Mouse (Mus musculus) liver, embryonic 13.5 days (tissue): Measurements from ENCODE around the gene Espl1. TPM values are rescaled to one million over a fixed set of nuclear protein-coding genes. Genes with fewer than 3 reads are reported as not detected.

Source experiments
- ATAC-seq: fragments of 200-750 bp; cut with Nextera tagmentation; 2 replicates; pipeline ENCODE4 v1.8.0; 2017; ENCODE audit warnings: low read depth, mild to moderate bottlenecking, moderate number of reproducible peaks, moderate library complexity
- DNase-seq: peaks from one replicate; pipeline ENCODE4 v3.0.0; 2022
- H3K27ac ChIP-seq: fragments of 300-500 bp; sonication (generic); 2 replicates; pipeline ENCODE4 v1.5.1; 2015; ENCODE audit warnings: moderate library complexity, mild to moderate bottlenecking, inconsistent platforms
- H3K27me3 ChIP-seq: fragments of 300-500 bp; sonication (generic); 2 replicates; pipeline ENCODE4 v1.6.1; 2015; ENCODE audit warnings: mild to moderate bottlenecking, inconsistent platforms
- H3K36me3 ChIP-seq: fragments of 300-500 bp; sonication (generic); 2 replicates; pipeline ENCODE4 v1.6.1; 2015; ENCODE audit warnings: mild to moderate bottlenecking, inconsistent platforms
- H3K4me1 ChIP-seq: fragments of 300-500 bp; sonication (generic); replicated peaks from 2 replicates; pipeline ENCODE4 v1.6.1; 2015; ENCODE audit warnings: inconsistent platforms
- H3K4me2 ChIP-seq: fragments of 300-500 bp; sonication (generic); 2 replicates; pipeline ENCODE4 v1.6.1; 2015; ENCODE audit warnings: inconsistent platforms, mild to moderate bottlenecking, moderate library complexity
- H3K4me3 ChIP-seq: fragments of 300-500 bp; sonication (generic); replicated peaks from 2 replicates; pipeline ENCODE4 v1.5.1; 2015; ENCODE audit warnings: mild to moderate bottlenecking, inconsistent platforms
- H3K9ac ChIP-seq: fragments of 300-500 bp; sonication (generic); 2 replicates; pipeline ENCODE4 v1.6.1; 2015; ENCODE audit warnings: mild to moderate bottlenecking, inconsistent platforms
- H3K9me3 ChIP-seq: fragments of 300-500 bp; sonication (generic); replicated peaks from 2 replicates; pipeline ENCODE4 v1.6.1; 2016; ENCODE audit warnings: inconsistent platforms
- WGBS: fragments of 180-500 bp; shearing (Covaris S2); methylation state at CpG from one replicate; pipeline ENCODE4 v1.1.7; 2015; ENCODE audit not compliant: insufficient replicate concordance; 5-methylcytosine and 5-hydroxymethylcytosine counted together
- polyA plus RNA-seq: library from polyadenylated mRNA; unstranded; fragments of >200 nt; fragmentation: Nextera tagmentation; extraction: Ambion mirVana; gene quantifications from 2 replicates; pipeline ENCODE4 v1.2.1, GENCODE M21; 2015

Gene Espl1
- polyA plus RNA-seq, 1 experiment from 2014 or later: 23.3 TPM

DNA sequence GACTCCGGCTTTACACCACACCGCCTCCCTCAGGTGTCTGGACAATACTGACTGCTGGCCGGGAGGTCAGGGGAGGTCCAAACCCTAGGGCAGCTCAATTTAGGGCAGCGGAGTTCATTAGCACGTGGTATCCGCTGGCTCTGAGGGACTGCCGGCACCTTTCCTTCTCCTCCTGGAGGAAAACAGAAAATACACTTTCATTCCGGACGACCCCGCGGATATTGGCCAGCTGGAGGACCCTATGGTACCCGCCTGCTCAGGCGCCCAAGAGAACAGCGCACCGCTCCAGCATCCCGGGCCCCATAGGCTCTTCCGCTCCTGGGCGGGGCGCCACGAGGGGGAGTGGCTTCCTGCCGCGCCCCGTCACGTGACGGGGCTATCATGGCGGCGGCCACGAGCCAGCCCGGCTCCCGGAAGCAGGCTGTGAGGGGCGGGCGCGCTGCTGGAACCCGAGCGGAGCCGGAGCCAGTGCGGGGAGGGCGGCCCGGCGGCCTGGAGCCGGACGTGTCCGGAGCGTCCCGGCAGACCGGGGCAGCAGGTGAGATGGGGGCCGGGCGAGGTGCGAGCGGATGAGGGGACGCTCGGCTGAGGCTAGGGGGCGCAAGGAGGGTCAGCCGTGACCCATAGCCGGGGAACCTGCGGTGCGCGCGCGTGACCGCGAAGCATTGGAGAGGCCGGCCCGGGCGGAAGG, 16.8 kb upstream of the Espl1 start, which contains the start of gene Mfsd5:
Gene Mfsd5 (plus strand): TSS at position 363 of the 691 bp plus-strand sequence.
- WGBS: under 1% methylated on average over 65 of the region's 65 CpGs
- Histone ChIP-seq H3K4me1 (peaks cover 53% of the 10 kb centered on the region), H3K27ac (peak within 1 kb of the TSS; percentile 78), H3K4me3 (peak within 1 kb of the TSS; percentile 85), H3K9ac (peak within 1 kb of the TSS; percentile 81), H3K36me3 (peaks cover 14% of the 10 kb centered on the region), H3K9me3 (no peaks in the 10 kb centered on the region), H3K4me2 (peak within 1 kb of the TSS; percentile 93), H3K27me3 (0 out of 2 replicates have a peak, but pooled peaks cover under 1% of the 10 kb centered on the region)
- ATAC-seq: peak; percentile 91
- DNase-seq: peak; percentile 76

DNA sequence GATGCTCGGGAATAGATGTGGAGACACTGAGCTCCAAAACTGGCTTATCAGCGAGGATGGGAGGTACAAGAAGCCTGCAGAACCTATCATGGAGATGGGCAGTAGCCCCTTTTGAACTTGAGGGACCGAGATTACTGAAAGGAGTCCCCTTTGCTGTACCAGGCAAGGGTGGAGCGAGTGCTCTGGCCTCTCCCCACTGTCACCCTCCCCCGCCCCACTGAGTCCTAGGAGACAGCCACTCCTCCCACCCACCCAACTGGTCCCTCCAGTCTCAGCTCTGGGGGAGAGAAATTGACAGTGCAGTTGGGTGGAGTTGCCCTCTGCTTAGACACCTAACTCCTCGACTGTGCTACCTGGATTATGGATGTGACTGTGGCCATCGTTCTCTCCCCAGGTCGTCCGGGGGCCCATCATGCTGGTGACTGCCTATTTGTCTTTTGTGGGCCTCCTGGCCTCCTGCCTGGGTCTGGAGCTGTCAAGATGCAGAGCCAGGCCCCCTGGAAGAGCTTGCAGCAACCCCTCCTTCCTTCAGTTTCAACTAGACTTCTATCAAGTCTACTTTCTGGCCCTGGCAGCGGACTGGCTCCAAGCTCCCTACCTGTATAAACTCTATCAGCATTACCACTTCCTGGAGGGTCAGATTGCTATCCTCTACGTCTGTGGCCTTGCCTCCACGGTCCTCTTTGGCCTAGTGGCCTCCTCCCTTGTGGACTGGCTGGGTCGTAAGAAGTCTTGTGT, 16.1 kb upstream of the Espl1 start:
- Histone ChIP-seq H3K4me3 (peak overlapping the region; percentile 85), H3K27ac (peak overlapping the region; percentile 78), H3K9me3 (no peaks in the 10 kb centered on the region), H3K27me3 (no peaks in the 10 kb centered on the region), H3K4me1 (peaks cover 59% of the 10 kb centered on the region), H3K9ac (peak overlapping the region; percentile 81), H3K4me2 (peak overlapping the region; percentile 93), H3K36me3 (peaks cover 14% of the 10 kb centered on the region)
- WGBS: 17% methylated on average over 13 of the region's 13 CpGs
- ATAC-seq: peak; percentile 32
- no peak for DNase-seq

DNA sequence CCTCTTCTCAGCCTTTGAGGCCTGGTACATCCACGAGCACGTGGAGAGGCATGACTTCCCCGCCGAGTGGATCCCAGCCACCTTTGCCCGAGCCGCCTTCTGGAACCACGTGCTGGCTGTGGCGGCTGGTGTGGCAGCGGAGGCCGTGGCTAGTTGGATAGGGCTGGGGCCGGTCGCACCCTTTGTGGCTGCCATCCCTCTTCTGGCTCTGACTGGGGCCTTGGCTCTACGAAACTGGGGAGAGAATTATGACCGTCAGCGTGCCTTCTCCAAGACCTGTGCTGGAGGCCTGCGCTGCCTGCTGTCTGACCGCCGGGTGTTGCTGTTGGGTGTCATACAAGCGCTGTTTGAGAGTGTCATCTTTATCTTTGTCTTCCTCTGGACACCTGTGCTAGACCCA, 15.4 kb upstream of the Espl1 start:
- peaks cover 14% of the 10 kb centered on the region for H3K36me3 ChIP-seq
- H3K9me3 ChIP-seq: no peaks in the 10 kb centered on the region
- H3K4me2 ChIP-seq: peak overlapping the region; percentile 93
- H3K27ac ChIP-seq: no peak overlapping the region; the same call in 1 of the 2 replicates
- H3K9ac ChIP-seq: peak overlapping the region; percentile 81
- DNase-seq (no peak), ATAC-seq (no peak)
- 87% methylated on average over 19 of the region's 19 CpGs for WGBS
- no peaks in the 10 kb centered on the region for H3K27me3 ChIP-seq
- H3K4me1 ChIP-seq: peaks cover 59% of the 10 kb centered on the region
- peak overlapping the region; percentile 85 for H3K4me3 ChIP-seq

DNA sequence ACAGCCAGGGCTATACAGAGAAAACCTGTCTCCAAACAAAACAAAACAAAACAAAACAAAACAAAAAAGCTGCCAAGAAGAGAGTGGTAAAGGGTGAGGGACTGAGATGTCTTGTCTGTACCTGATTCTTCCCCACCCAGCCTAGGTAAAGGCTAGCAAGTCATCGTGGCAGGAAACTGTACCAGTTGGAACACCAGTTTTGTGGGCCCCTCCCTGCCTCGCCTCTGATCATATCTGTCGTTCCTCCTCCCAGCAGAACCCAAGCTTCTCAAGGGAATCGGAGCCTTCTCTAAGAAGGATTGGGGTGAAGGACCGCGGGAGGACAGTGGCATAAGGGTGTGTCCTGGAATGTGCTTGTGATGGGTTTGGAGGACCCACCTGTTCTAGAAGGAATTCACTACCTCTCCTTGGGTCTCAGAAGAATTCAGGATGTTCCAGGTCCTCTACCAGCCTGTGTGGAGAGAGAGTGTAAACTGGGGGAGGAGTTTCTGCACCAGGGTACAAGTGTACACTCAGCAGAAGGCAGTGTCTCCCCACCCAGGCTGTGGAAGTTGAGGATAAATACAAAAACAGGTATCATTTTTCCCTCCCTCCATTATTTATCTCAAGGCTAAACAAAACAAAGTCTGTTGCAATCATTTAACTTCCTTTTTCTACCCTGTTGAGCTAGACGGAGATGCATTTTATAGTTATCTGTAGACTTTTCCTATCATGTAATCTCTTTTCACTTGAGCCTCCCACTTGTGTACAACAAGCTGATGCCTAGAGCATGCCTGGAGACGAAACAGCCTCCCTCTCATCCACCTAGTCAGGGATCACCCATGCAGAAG, 13.4 kb upstream of the Espl1 start:
- H3K4me2 ChIP-seq: peak overlapping the region; percentile 45
- H3K27me3 ChIP-seq: no peaks in the 10 kb centered on the region
- peaks cover 59% of the 10 kb centered on the region for H3K4me1 ChIP-seq
- peak; percentile 27 for DNase-seq
- H3K9ac ChIP-seq: 0 out of 2 replicates have a peak overlapping the region, but pooled peaks have one; percentile 0
- 31% methylated on average over 8 of the region's 8 CpGs for WGBS
- peak overlapping the region; percentile 47 for H3K27ac ChIP-seq
- peaks cover 14% of the 10 kb centered on the region for H3K36me3 ChIP-seq
- ATAC-seq: 0 out of 2 replicates have a peak, but pooled peaks have one; percentile 11
- no peaks in the 10 kb centered on the region for H3K9me3 ChIP-seq
- no peak overlapping the region for H3K4me3 ChIP-seq

DNA sequence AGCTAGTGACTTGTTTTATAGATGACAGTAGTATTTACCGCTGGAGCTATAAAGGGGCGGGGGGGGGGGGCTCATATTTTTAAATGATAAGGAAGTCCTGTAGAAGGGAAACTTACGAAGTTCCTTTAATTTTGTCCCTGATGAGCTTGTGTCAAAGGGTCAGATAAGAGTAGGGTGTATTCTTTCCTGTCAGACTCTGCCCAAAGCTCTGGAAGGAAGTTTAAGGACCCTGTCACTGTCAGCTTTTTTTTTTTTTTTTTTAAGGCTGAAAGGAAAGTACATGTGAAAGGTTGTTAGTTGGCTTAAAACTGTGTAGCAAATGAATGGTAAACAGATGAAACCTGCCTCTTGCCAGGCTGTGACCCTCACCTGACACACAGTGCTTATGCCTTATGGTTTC, 12.4 kb upstream of the Espl1 start:
- Histone ChIP-seq H3K27ac (no peak overlapping the region; the same call in none of the 2 replicates), H3K27me3 (no peaks in the 10 kb centered on the region), H3K9ac (no peak overlapping the region), H3K9me3 (no peaks in the 10 kb centered on the region), H3K4me2 (no peak overlapping the region), H3K36me3 (peaks cover 14% of the 10 kb centered on the region), H3K4me3 (no peak overlapping the region), H3K4me1 (peaks cover 56% of the 10 kb centered on the region)
- 21% methylated on average over 3 of the region's 3 CpGs for WGBS
- DNase-seq: no peak
- no peak for ATAC-seq

DNA sequence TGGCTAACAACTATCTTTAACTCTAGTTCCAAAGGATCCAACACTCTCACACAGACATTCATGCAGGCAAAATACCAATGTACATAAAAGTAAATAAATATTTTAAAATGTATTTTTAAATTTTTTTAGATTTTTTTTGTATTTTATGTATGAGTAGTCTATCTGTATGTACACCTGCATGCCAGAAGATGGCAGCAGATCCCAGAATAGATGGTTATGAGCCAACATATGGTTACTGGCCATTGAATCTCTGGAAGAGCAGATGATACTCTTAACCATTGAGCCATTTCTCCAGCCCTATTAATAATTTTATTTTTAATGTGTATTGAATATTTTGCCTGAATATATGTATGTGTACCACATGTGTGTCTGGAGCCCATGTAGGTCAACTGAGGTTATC, 8.7 kb upstream of the Espl1 start:
- Histone ChIP-seq H3K36me3 (no peaks in the 10 kb centered on the region), H3K4me2 (no peak overlapping the region), H3K27ac (no peak overlapping the region), H3K9ac (no peak overlapping the region), H3K4me3 (no peak overlapping the region), H3K9me3 (no peaks in the 10 kb centered on the region), H3K4me1 (peaks cover 24% of the 10 kb centered on the region), H3K27me3 (no peaks in the 10 kb centered on the region)
- DNase-seq: peak; percentile 24
- ATAC-seq: no peak

DNA sequence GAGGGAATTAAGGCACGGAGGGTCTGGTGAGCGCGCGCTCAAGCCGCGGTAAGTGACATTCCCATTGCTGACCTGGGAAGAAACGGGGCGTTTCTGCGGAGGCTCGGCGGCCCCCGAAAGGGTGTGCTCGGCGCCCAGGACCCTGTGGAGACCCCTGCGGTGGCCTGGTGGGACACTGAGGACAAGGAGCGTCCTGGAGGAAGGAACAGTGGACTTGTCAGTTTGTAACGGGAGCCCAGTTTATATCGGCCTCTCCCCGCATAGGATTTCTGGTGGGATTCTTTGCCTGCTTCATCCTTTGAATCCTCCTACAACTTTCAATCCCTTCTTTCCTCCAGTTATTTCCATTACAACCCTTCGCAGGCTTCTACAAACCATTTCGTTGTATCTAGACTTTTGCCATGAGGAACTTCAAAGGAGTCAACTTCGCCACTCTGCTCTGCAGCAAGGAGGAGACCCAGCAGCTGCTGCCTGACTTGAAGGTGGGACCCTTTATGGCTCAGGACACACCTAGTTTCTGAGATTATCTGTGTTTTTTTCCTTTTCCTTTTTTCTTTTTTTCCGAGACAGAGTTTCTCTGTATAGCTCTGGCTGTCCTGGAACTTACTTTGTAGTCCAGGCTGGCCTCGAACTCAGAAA, 421 bp downstream of the Espl1 start:
- DNase-seq (no peak), ATAC-seq (peak; percentile 45)
- Histone ChIP-seq H3K27ac (peak overlapping the region; percentile 75), H3K9me3 (no peaks in the 10 kb centered on the region), H3K9ac (peak overlapping the region; percentile 87), H3K4me1 (peaks cover 48% of the 10 kb centered on the region), H3K36me3 (peaks cover 38% of the 10 kb centered on the region), H3K4me2 (peak overlapping the region; percentile 80), H3K27me3 (no peaks in the 10 kb centered on the region), H3K4me3 (peak overlapping the region; percentile 86)
- 3% methylated on average over 24 of the region's 24 CpGs for WGBS

DNA sequence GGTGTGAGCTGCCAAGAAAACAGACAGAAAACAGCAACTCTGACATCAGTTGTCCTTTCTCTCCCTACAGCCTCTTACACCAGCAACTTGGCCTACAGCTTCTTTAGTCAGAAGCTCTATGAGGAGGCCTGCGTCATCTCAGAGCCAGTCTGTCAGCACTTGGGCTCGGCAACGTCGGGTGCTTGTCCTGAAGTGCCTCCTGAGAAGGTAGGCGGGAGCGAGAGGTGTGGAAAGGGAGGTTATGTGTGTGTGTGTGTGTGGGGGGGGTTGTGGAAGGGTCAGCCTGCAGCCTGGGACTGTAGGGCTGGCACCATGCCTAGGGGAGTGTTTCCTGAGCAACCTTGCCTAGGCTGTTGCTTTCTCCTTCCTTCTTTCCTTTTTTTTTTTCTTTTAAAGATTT, 6.5 kb downstream of the Espl1 start:
- Histone ChIP-seq H3K4me1 (peaks cover 21% of the 10 kb centered on the region), H3K27ac (no peak overlapping the region), H3K27me3 (no peaks in the 10 kb centered on the region), H3K9me3 (no peaks in the 10 kb centered on the region), H3K9ac (no peak overlapping the region), H3K4me3 (no peak overlapping the region), H3K4me2 (no peak overlapping the region), H3K36me3 (peaks cover 97% of the 10 kb centered on the region)
- WGBS: 87% methylated on average over 6 of the region's 6 CpGs
- DNase-seq (no peak), ATAC-seq (no peak)

DNA sequence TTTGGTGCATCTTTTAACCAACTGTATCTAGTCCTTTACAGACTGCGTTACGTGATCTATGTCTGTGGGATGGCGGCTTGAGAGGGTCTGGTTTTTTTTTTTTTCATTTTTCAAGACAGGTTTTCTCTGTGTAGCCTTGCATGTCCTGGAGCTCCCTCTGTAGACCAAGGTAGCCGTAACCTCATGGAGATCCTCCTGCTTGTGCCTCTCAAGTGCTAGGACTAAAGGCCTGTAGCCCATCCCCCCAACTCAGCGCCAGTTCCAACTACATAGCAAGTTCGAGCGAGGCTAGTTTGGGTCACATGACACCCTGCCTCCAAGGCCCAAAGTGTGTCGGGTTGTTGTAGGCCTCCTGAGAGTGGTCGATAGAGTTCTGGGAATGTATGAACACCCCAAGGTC, 12.7 kb downstream of the Espl1 start:
- Histone ChIP-seq H3K9me3 (no peaks in the 10 kb centered on the region), H3K9ac (no peak overlapping the region), H3K4me2 (no peak overlapping the region), H3K27ac (no peak overlapping the region), H3K27me3 (no peaks in the 10 kb centered on the region), H3K4me1 (no peaks in the 10 kb centered on the region), H3K4me3 (no peak overlapping the region), H3K36me3 (peaks cover 99% of the 10 kb centered on the region)
- WGBS: 83% methylated on average over 9 of the region's 9 CpGs
- ATAC-seq: no peak
- DNase-seq: no peak

DNA sequence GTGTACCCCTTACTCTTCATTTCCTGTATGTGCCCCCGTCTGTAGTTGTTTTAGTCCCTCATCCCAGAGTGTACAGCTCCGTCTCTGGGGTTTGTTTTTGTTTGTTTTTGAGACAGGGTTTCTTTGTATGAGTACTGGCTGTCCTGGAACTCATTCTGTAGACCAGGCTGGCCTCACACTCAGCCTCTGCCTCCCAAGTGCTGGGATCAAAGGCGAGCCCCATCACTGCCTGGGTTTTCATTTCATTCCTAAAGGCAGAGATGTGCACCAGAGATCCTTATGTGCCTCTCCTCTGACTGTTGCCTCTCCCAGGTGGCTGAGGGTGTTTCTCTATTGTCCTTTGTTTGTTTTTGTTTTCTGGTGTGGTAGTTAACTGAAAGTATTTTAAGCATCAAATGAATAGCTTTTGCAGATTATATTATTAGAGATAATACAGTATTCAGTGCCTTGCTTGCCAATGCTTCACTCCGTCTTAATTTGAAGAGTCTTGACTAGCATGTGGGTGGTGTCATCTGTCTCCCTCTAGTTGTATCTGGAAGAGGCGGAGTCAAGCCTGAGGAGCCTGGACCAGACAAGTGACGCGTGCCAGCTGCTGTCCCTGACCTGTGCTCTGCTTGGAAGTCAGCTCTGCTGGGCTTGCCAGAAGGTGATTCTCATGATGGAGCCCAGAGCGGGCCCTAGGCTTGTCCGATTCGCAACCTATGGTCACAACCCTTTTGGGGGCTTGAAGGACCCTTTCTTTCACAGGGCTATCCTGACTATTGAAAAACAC, 14.2 kb downstream of the Espl1 start:
- Histone ChIP-seq H3K9me3 (no peaks in the 10 kb centered on the region), H3K4me3 (no peak overlapping the region), H3K4me1 (no peaks in the 10 kb centered on the region), H3K4me2 (no peak overlapping the region), H3K9ac (no peak overlapping the region), H3K27ac (no peak overlapping the region), H3K27me3 (no peaks in the 10 kb centered on the region), H3K36me3 (peaks cover 99% of the 10 kb centered on the region)
- ATAC-seq (no peak), DNase-seq (no peak)
- WGBS: 85% methylated on average over 10 of the region's 10 CpGs
